Mouse (Mus musculus) forebrain, embryonic 10.5 days (tissue): ENCODE measurements around the gene Pou3f3. TPM values are rescaled to one million over a fixed set of nuclear protein-coding genes. Genes with fewer than 3 reads are reported as not detected.

Source experiments
- DNase-seq: peaks from one replicate; pipeline ENCODE4 v3.0.0-alpha.2; 2017; ENCODE audit warnings: low spot score; ENCODE audit errors: extremely low spot score
- H3K27ac ChIP-seq: fragments of 300-500 bp; sonication (generic); 2 replicates; pipeline ENCODE4 v1.5.1; 2016; ENCODE audit warnings: mild to moderate bottlenecking
- H3K27me3 ChIP-seq: fragments of 300-500 bp; sonication (generic); 2 replicates; pipeline ENCODE4 v1.6.1; 2016; ENCODE audit warnings: mild to moderate bottlenecking; ENCODE audit not compliant: poor library complexity, severe bottlenecking
- H3K36me3 ChIP-seq: fragments of 300-500 bp; sonication (generic); replicated peaks from 2 replicates; pipeline ENCODE4 v1.6.1; 2016; ENCODE audit warnings: mild to moderate bottlenecking, moderate library complexity
- H3K4me1 ChIP-seq: fragments of 300-500 bp; sonication (generic); 2 replicates; pipeline ENCODE4 v1.6.1; 2016
- H3K4me3 ChIP-seq: fragments of 300-500 bp; sonication (generic); 2 replicates; pipeline ENCODE4 v1.5.1; 2016; ENCODE audit warnings: mild to moderate bottlenecking, moderate library complexity
- H3K9me3 ChIP-seq: fragments of 300-500 bp; sonication (generic); 2 replicates; pipeline ENCODE4 v1.6.1; 2016; ENCODE audit warnings: mild to moderate bottlenecking, moderate library complexity
- WGBS: fragments of 180-500 bp; shearing (Covaris S2); methylation state at CpG from one replicate; pipeline ENCODE4 v1.1.7; 2016; 5-methylcytosine and 5-hydroxymethylcytosine counted together
- polyA plus RNA-seq: library from polyadenylated mRNA; unstranded; fragments of >200 nt; fragmentation: Nextera tagmentation; extraction: Ambion mirVana; gene quantifications from 2 replicates; pipeline ENCODE4 v1.2.1, GENCODE M21; 2016

The Pou3f3 gene
- polyA plus RNA-seq, 1 experiment from 2014 or later, result 14.4 TPM

DNA sequence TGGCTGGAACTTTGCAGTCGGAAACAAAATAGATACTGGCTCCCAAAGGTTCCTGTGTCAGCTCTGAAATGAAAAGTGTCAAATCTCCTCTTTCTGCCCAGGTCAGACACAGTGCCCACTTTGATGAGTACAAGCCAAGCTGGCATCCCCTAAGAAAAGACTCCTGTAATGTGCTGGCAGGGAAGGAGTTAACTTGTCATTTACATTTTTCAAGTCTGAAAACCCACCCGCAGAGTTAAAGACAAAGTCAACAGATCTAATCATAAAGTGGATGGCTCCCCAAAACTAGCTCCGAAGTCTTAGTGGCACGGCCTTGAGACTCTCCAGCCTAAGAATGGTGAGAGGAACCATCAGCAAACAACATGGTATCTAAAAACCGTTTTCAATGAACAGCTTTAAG is 11.6 kb downstream of the Pou3f3 start:
- peaks cover 99% of the 10 kb centered on the region for H3K27me3 ChIP-seq
- DNase-seq, result no peak
- H3K4me1 ChIP-seq, result peaks cover 98% of the 10 kb centered on the region
- peak overlapping the region; percentile 61; the same call in 1 of the 2 replicates for H3K4me3 ChIP-seq
- 4% methylated on average over 5 of the region's 5 CpGs for WGBS
- H3K9me3 ChIP-seq, result no peaks in the 10 kb centered on the region
- H3K36me3 ChIP-seq, result peaks cover 26% of the 10 kb centered on the region; the same call in 1 of the 2 replicates
- H3K27ac ChIP-seq, result 0 out of 2 replicates have a peak overlapping the region, but pooled peaks have one; percentile 13

DNA sequence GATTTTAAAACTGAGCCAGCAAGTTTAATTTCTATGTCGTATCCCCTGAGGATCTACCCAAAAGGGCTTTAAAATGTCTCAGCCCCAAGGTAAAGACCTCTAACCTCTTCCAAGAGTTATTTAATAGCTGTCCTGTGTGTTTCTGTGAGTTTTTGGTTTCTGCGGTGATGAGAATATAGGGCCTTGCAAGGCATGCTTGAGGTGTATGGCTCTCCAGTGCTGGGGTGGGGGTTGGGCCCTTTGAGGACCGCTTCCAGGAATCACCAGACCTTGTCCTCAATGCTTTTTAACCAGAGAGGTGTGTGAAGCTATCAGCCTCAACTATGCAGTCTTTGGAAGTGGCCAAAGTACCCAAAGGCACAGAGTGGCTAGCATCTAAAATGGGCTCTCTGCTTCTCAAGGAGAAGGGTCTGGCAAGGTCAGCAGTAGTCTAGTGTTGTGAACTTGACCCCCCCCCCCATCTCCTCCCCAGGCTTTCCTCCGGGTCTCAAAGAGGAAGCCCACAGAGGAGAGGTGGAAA is 12.1 kb downstream of the Pou3f3 start:
- DNase-seq, result no peak
- Histone ChIP-seq H3K9me3 (no peaks in the 10 kb centered on the region), H3K4me1 (peaks cover 97% of the 10 kb centered on the region), H3K27me3 (peaks cover 99% of the 10 kb centered on the region), H3K27ac (peak overlapping the region; percentile 13; the same call in 1 of the 2 replicates), H3K4me3 (peak overlapping the region; percentile 61; the same call in 1 of the 2 replicates), H3K36me3 (peaks cover 24% of the 10 kb centered on the region; the same call in 1 of the 2 replicates)
- 5% methylated on average over 4 of the region's 4 CpGs for WGBS

GRCm38 (mm10) chr1:42709024-42709423 is 13.5 kb downstream of the Pou3f3 start:
- Histone ChIP-seq H3K27me3 (peaks cover 100% of the 10 kb centered on the region), H3K4me3 (peak overlapping the region; percentile 61), H3K9me3 (no peaks in the 10 kb centered on the region)

GRCm38 (mm10) chr1:42709431-42710160 is 14.0 kb downstream of the Pou3f3 start:
- H3K27me3 ChIP-seq, result peaks cover 98% of the 10 kb centered on the region
- no peaks in the 10 kb centered on the region for H3K9me3 ChIP-seq
- peaks cover 97% of the 10 kb centered on the region for H3K4me1 ChIP-seq
- peak overlapping the region; percentile 31 for H3K27ac ChIP-seq
- WGBS, result 8% methylated on average over 7 of the region's 7 CpGs
- H3K36me3 ChIP-seq, result peaks cover 21% of the 10 kb centered on the region; the same call in 1 of the 2 replicates
- DNase-seq, result no peak
- peak overlapping the region; percentile 61 for H3K4me3 ChIP-seq

More at GRCm38 (mm10) chr1:42709024-42709423, 13.5 kb downstream of the Pou3f3 start:
- Histone ChIP-seq H3K36me3 (peaks cover 21% of the 10 kb centered on the region; the same call in 1 of the 2 replicates), H3K4me1 (peaks cover 97% of the 10 kb centered on the region), H3K27ac (peak overlapping the region; percentile 31; the same call in 1 of the 2 replicates)
- WGBS, result 11% methylated on average over 1 of the region's 1 CpGs
- no peak for DNase-seq

GRCm38 (mm10) chr1:42710234-42710633 is 14.7 kb downstream of the Pou3f3 start:
- Histone ChIP-seq H3K27ac (peak overlapping the region; percentile 31; the same call in 1 of the 2 replicates), H3K4me3 (peak overlapping the region; percentile 61), H3K27me3 (peaks cover 98% of the 10 kb centered on the region), H3K9me3 (no peaks in the 10 kb centered on the region), H3K4me1 (peaks cover 97% of the 10 kb centered on the region), H3K36me3 (peaks cover 21% of the 10 kb centered on the region; the same call in 1 of the 2 replicates)
- WGBS, result 11% methylated on average over 4 of the region's 4 CpGs
- no peak for DNase-seq

GRCm38 (mm10) chr1:42710995-42711394 is 15.4 kb downstream of the Pou3f3 start:
- DNase-seq, result no peak
- H3K4me3 ChIP-seq, result peak overlapping the region; percentile 61
- WGBS, result 3% methylated on average over 2 of the region's 2 CpGs
- H3K36me3 ChIP-seq, result peaks cover 21% of the 10 kb centered on the region; the same call in 1 of the 2 replicates
- H3K27ac ChIP-seq, result no peak overlapping the region
- peaks cover 89% of the 10 kb centered on the region for H3K4me1 ChIP-seq
- no peaks in the 10 kb centered on the region for H3K9me3 ChIP-seq
- peaks cover 98% of the 10 kb centered on the region for H3K27me3 ChIP-seq

GRCm38 (mm10) chr1:42711456-42712310 is 16.1 kb downstream of the Pou3f3 start:
- Histone ChIP-seq H3K4me3 (peak overlapping the region; percentile 61), H3K27me3 (peaks cover 98% of the 10 kb centered on the region), H3K27ac (peak overlapping the region; percentile 95), H3K36me3 (peaks cover 21% of the 10 kb centered on the region; the same call in 1 of the 2 replicates), H3K4me1 (peaks cover 82% of the 10 kb centered on the region), H3K9me3 (no peaks in the 10 kb centered on the region)
- 3% methylated on average over 8 of the region's 8 CpGs for WGBS
- no peak for DNase-seq

DNA sequence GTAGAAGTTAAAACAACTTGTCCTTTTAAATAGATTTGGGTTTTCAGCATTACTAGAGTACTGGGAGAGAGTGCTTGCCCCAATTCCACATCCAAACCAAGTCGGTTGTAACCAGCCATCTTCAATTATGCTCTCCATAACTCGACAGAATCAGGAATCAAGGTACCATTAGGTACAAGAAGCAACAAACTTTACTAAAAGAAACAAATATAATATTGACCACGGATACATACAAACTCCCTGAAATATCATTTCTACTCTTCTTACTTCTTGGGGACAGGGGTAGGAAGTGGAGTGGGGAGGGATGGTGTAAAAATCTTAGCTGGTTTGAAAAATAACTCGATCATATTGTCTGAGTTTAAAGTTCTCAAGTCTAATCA is 16.7 kb downstream of the Pou3f3 start:
- H3K9me3 ChIP-seq, result no peaks in the 10 kb centered on the region
- 3% methylated on average over 4 of the region's 4 CpGs for WGBS
- H3K27me3 ChIP-seq, result peaks cover 98% of the 10 kb centered on the region
- peak overlapping the region; percentile 95 for H3K27ac ChIP-seq
- no peak for DNase-seq
- peaks cover 76% of the 10 kb centered on the region for H3K4me1 ChIP-seq
- H3K4me3 ChIP-seq, result peak overlapping the region; percentile 61
- H3K36me3 ChIP-seq, result peaks cover 21% of the 10 kb centered on the region; the same call in 1 of the 2 replicates

GRCm38 (mm10) chr1:42713104-42713932 is 17.8 kb downstream of the Pou3f3 start:
- H3K36me3 ChIP-seq, result peaks cover 15% of the 10 kb centered on the region; the same call in 1 of the 2 replicates
- H3K9me3 ChIP-seq, result no peaks in the 10 kb centered on the region
- H3K27ac ChIP-seq, result peak overlapping the region; percentile 95
- peaks cover 68% of the 10 kb centered on the region for H3K4me1 ChIP-seq
- H3K4me3 ChIP-seq, result peak overlapping the region; percentile 61
- peaks cover 98% of the 10 kb centered on the region for H3K27me3 ChIP-seq
- DNase-seq, result peak; percentile 72
- under 1% methylated on average over 46 of the region's 46 CpGs for WGBS

DNA sequence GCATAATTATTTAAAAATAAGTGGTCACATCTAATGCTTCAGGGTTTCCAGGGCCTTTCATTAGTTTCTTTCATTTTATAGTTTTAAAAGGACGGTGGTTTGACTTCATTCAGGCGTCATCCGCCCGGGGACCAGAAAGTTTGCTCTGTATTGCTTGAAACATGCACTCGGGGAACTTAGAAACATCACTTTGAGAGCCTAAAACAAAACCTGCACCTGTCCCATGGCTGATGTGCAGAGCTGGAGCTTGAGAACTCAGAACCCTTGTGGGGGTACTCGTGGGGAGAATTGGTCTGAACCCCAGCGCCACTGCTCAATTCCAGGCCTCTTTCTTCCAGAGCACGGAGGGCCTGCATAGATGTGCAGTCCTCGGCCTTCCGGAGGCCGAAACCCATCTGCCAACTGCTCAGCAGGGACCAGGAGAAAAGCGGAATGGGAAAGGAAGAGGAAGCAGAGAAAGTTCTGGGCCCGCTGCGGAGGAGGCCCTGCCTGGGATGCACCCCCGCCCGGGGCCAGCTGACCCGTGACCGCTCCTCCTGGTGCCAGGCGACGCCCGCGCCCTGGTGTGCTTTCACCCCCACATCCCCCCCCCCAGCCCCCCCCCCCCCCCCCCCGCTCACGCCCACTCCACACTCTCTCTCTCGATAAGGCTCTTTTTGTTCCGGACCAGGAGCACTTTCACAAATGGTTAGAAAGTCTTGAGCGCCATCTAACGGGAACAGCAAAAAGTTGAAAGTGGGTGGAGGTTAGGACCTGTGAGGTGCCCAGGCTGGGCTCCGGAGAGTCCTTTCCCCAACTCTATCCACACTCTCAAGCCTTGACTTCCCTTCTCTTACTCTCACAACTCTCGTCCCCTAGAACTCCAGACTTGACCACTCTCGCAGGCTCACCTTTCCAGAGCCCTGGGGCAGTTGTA is 18.7 kb downstream of the Pou3f3 start:
- peak; percentile 77 for DNase-seq
- 2% methylated on average over 29 of the region's 31 CpGs for WGBS
- peaks cover 98% of the 10 kb centered on the region for H3K27me3 ChIP-seq
- H3K4me3 ChIP-seq, result peak overlapping the region; percentile 61
- H3K36me3 ChIP-seq, result 0 out of 2 replicates have a peak, but pooled peaks cover 6% of the 10 kb centered on the region
- H3K9me3 ChIP-seq, result no peaks in the 10 kb centered on the region
- H3K27ac ChIP-seq, result peak overlapping the region; percentile 95
- H3K4me1 ChIP-seq, result peaks cover 65% of the 10 kb centered on the region

GRCm38 (mm10) chr1:42718549-42718948 is 23.0 kb downstream of the Pou3f3 start:
- 25% methylated on average over 5 of the region's 5 CpGs for WGBS
- Histone ChIP-seq H3K27me3 (peaks cover 73% of the 10 kb centered on the region), H3K4me1 (peaks cover 26% of the 10 kb centered on the region), H3K9me3 (no peaks in the 10 kb centered on the region), H3K4me3 (no peak overlapping the region), H3K36me3 (no peaks in the 10 kb centered on the region), H3K27ac (no peak overlapping the region)
- peak; percentile 23 for DNase-seq
